Mouse (Mus musculus): Measurements from ENCODE around the gene Sel1l2.
"Not testable (repeated sequence)": the region's sequence is repeated elsewhere in the genome, so short reads cannot be mapped to it uniquely, and the experiment has no call there.

Gene Sel1l2

GRCm38 (mm10) chr2:140215415-140215814 lies 174.1 kb downstream of the Sel1l2 start:
- in situ Hi-C loops (cut with MboI; ENCODE audit: low sequenced_read_pairs): no loop called here

GRCm38 (mm10) chr2:140214519-140215027 lies 174.9 kb downstream of the Sel1l2 start:
- in situ Hi-C loops (cut with MboI; ENCODE audit: low sequenced_read_pairs): no loop called here

- in situ Hi-C loops (cut with MboI; ENCODE audit: low sequenced_read_pairs): no loop called here
Measured at GRCm38 (mm10) chr2:140203756-140204155, 185.8 kb downstream of the Sel1l2 start.

- in situ Hi-C loops (cut with MboI; ENCODE audit: low sequenced_read_pairs): no loop called here
Measured at GRCm38 (mm10) chr2:140202573-140202972, 186.9 kb downstream of the Sel1l2 start.

GRCm38 (mm10) chr2:140200713-140201112 lies 188.8 kb downstream of the Sel1l2 start:
- in situ Hi-C loops (cut with MboI; ENCODE audit: low sequenced_read_pairs): no loop called here

GRCm38 (mm10) chr2:140185685-140186210 lies 203.8 kb downstream of the Sel1l2 start:
- in situ Hi-C loops (cut with MboI; ENCODE audit: low sequenced_read_pairs): not testable (repeated sequence)

Data from CH12F3 (cell line).